Mouse (Mus musculus): ENCODE data around the gene Akirin1. TPM values are rescaled to one million over a fixed set of nuclear protein-coding genes. Genes with fewer than 3 reads are reported as not detected.

Gene Akirin1
- polyA plus RNA-seq, 1 experiment from 2014 or later: 37.8 TPM

- H3K36me3 ChIP-seq (ENCODE audit: control insufficient read depth, insufficient read depth, low read length): no peaks in the 10 kb centered on the region
- WGBS: 78% methylated on average over 3 of the region's 3 CpGs
- no peaks in the 10 kb centered on the region for H3K9me3 ChIP-seq (ENCODE audit: control insufficient read depth, low read length)
- no peak overlapping the region for H3K4me2 ChIP-seq (ENCODE audit: low read depth, low read length)
- H3K9ac ChIP-seq (ENCODE audit: low read length): no peak overlapping the region
- H3K4me3 ChIP-seq (ENCODE audit: low read length): no peak overlapping the region
- no peak for ATAC-seq (ENCODE audit: low read depth)
- no peaks in the 10 kb centered on the region for H3K4me1 ChIP-seq (replicated peaks; ENCODE audit: control insufficient read depth, insufficient read depth, low read length)
- no peak overlapping the region for H3K27ac ChIP-seq (ENCODE audit: low read length)
- H3K27me3 ChIP-seq (ENCODE audit: control insufficient read depth, insufficient read depth, low read depth, low read length): no peaks in the 10 kb centered on the region
Observed at GRCm38 (mm10) chr4:123692071-123692470, 58.1 kb downstream of the Akirin1 start.

GRCm38 (mm10) chr4:123690311-123690710 is 59.8 kb downstream of the Akirin1 start:
- Histone ChIP-seq H3K9me3 (ENCODE audit: control insufficient read depth, low read length) (no peaks in the 10 kb centered on the region), H3K9ac (ENCODE audit: low read length) (no peak overlapping the region), H3K36me3 (ENCODE audit: control insufficient read depth, insufficient read depth, low read length) (no peaks in the 10 kb centered on the region), H3K4me2 (ENCODE audit: low read depth, low read length) (no peak overlapping the region), H3K4me1 (replicated peaks; ENCODE audit: control insufficient read depth, insufficient read depth, low read length) (peaks cover 7% of the 10 kb centered on the region; the same call in 1 of the 2 replicates), H3K27ac (ENCODE audit: low read length) (no peak overlapping the region), H3K4me3 (ENCODE audit: low read length) (no peak overlapping the region), H3K27me3 (ENCODE audit: control insufficient read depth, insufficient read depth, low read depth, low read length) (peaks cover 12% of the 10 kb centered on the region)
- 81% methylated on average over 10 of the region's 10 CpGs for WGBS
- ATAC-seq (ENCODE audit: low read depth): no peak

- H3K9ac ChIP-seq (ENCODE audit: low read length): peak overlapping the region; percentile 75
- H3K4me3 ChIP-seq (ENCODE audit: low read length): peak overlapping the region; percentile 78
- H3K36me3 ChIP-seq (ENCODE audit: control insufficient read depth, insufficient read depth, low read length): no peaks in the 10 kb centered on the region
- peak overlapping the region; percentile 100 for H3K4me2 ChIP-seq (ENCODE audit: low read depth, low read length)
- under 1% methylated on average over 59 of the region's 89 CpGs for WGBS
- ATAC-seq (ENCODE audit: low read depth): peak; percentile 72
- H3K27me3 ChIP-seq (ENCODE audit: control insufficient read depth, insufficient read depth, low read depth, low read length): peaks cover 17% of the 10 kb centered on the region
- H3K27ac ChIP-seq (ENCODE audit: low read length): peak overlapping the region; percentile 10; the same call in 1 of the 2 replicates
- peaks cover 7% of the 10 kb centered on the region; the same call in 1 of the 2 replicates for H3K4me1 ChIP-seq (replicated peaks; ENCODE audit: control insufficient read depth, insufficient read depth, low read length)
- H3K9me3 ChIP-seq (ENCODE audit: control insufficient read depth, low read length): no peaks in the 10 kb centered on the region
Observed at GRCm38 (mm10) chr4:123687025-123687781, 62.9 kb downstream of the Akirin1 start.

- peak overlapping the region; percentile 78 for H3K4me3 ChIP-seq (ENCODE audit: low read length)
- peak overlapping the region; percentile 75 for H3K9ac ChIP-seq (ENCODE audit: low read length)
- no peaks in the 10 kb centered on the region for H3K9me3 ChIP-seq (ENCODE audit: control insufficient read depth, low read length)
- no peaks in the 10 kb centered on the region for H3K36me3 ChIP-seq (ENCODE audit: control insufficient read depth, insufficient read depth, low read length)
- peaks cover 7% of the 10 kb centered on the region; the same call in 1 of the 2 replicates for H3K4me1 ChIP-seq (replicated peaks; ENCODE audit: control insufficient read depth, insufficient read depth, low read length)
- peaks cover 17% of the 10 kb centered on the region for H3K27me3 ChIP-seq (ENCODE audit: control insufficient read depth, insufficient read depth, low read depth, low read length)
- no peak overlapping the region; the same call in 1 of the 2 replicates for H3K27ac ChIP-seq (ENCODE audit: low read length)
- peak overlapping the region; percentile 100 for H3K4me2 ChIP-seq (ENCODE audit: low read depth, low read length)
- under 1% methylated on average over 51 of the region's 56 CpGs for WGBS
- ATAC-seq (ENCODE audit: low read depth): peak; percentile 44
Observed at GRCm38 (mm10) chr4:123686368-123687024, 63.6 kb downstream of the Akirin1 start.

GRCm38 (mm10) chr4:123685506-123686242 is 64.5 kb downstream of the Akirin1 start:
- Histone ChIP-seq H3K36me3 (ENCODE audit: control insufficient read depth, insufficient read depth, low read length) (no peaks in the 10 kb centered on the region), H3K4me1 (replicated peaks; ENCODE audit: control insufficient read depth, insufficient read depth, low read length) (peaks cover 7% of the 10 kb centered on the region; the same call in 1 of the 2 replicates), H3K27me3 (ENCODE audit: control insufficient read depth, insufficient read depth, low read depth, low read length) (peaks cover 17% of the 10 kb centered on the region), H3K4me3 (ENCODE audit: low read length) (peak overlapping the region; percentile 78), H3K9ac (ENCODE audit: low read length) (no peak overlapping the region), H3K9me3 (ENCODE audit: control insufficient read depth, low read length) (no peaks in the 10 kb centered on the region), H3K27ac (ENCODE audit: low read length) (no peak overlapping the region), H3K4me2 (ENCODE audit: low read depth, low read length) (peak overlapping the region; percentile 100; the same call in 1 of the 2 replicates)
- WGBS: 60% methylated on average over 8 of the region's 8 CpGs
- ATAC-seq (ENCODE audit: low read depth): no peak

GRCm38 (mm10) chr4:123685046-123685445 is 65.1 kb downstream of the Akirin1 start:
- no peak overlapping the region for H3K4me2 ChIP-seq (ENCODE audit: low read depth, low read length)
- WGBS: 78% methylated on average over 7 of the region's 7 CpGs
- no peak overlapping the region for H3K4me3 ChIP-seq (ENCODE audit: low read length)
- peaks cover 17% of the 10 kb centered on the region for H3K27me3 ChIP-seq (ENCODE audit: control insufficient read depth, insufficient read depth, low read depth, low read length)
- ATAC-seq (ENCODE audit: low read depth): no peak
- no peaks in the 10 kb centered on the region for H3K36me3 ChIP-seq (ENCODE audit: control insufficient read depth, insufficient read depth, low read length)
- no peak overlapping the region for H3K9ac ChIP-seq (ENCODE audit: low read length)
- H3K4me1 ChIP-seq (replicated peaks; ENCODE audit: control insufficient read depth, insufficient read depth, low read length): peaks cover 7% of the 10 kb centered on the region; the same call in 1 of the 2 replicates
- H3K9me3 ChIP-seq (ENCODE audit: control insufficient read depth, low read length): no peaks in the 10 kb centered on the region
- no peak overlapping the region for H3K27ac ChIP-seq (ENCODE audit: low read length)

Other genes starting within 250 kb of the Akirin1 start
- gene Macf1, start 66.0 kb downstream of the Akirin1 start, polyA plus RNA-seq (2015; fragmentation: Nextera tagmentation; extraction: Ambion mirVana): 77.8 and 89.5 TPM in 2 replicates
- 294 and 297 TPM in 2 replicates for gene Ndufs5, start 32.1 kb downstream of the Akirin1 start, polyA plus RNA-seq (2015; fragmentation: Nextera tagmentation; extraction: Ambion mirVana)
- gene Rhbdl2, start 37.5 kb upstream of the Akirin1 start, polyA plus RNA-seq (2015; fragmentation: Nextera tagmentation; extraction: Ambion mirVana): 1.3 and 1.6 TPM in 2 replicates
- not detected in 2 replicates for gene 4933427I04Rik, start 109.3 kb upstream of the Akirin1 start, polyA plus RNA-seq (2015; fragmentation: Nextera tagmentation; extraction: Ambion mirVana)
- 69.4 and 80.6 TPM in 2 replicates for gene Mycbp, start 154.5 kb upstream of the Akirin1 start, polyA plus RNA-seq (2015; fragmentation: Nextera tagmentation; extraction: Ambion mirVana)
- gene Rragc, start 167.1 kb upstream of the Akirin1 start, polyA plus RNA-seq (2015; fragmentation: Nextera tagmentation; extraction: Ambion mirVana): 39.4 and 44.0 TPM in 2 replicates
- not detected in 2 replicates for gene 4930535I16Rik, start 167.7 kb upstream of the Akirin1 start, polyA plus RNA-seq (2015; fragmentation: Nextera tagmentation; extraction: Ambion mirVana)

Data from lung, embryonic 16.5 days (tissue).